Mouse (Mus musculus) CH12.LX (cell line): ENCODE measurements at regions not wholly inside any gene's neighbourhood (a gene's known extent, or its start where the extent isn't known, plus 50 kb on each side); places are given as distances from the start of the nearest gene placed in this dataset.

Source experiments
- DNase-seq: peaks from one replicate; pipeline ENCODE4 v3.0.0-alpha.2; 2013; ENCODE audit errors: extremely low read depth
- H3K27ac ChIP-seq: 2 replicates; pipeline ENCODE4 v1.5.1; 2012; ENCODE audit warnings: low read depth, mild to moderate bottlenecking, control low read depth, moderate library complexity; ENCODE audit not compliant: insufficient read depth
- H3K27me3 ChIP-seq: replicated peaks from 2 replicates; pipeline ENCODE3; 2012; ENCODE audit warnings: inconsistent platforms
- H3K36me3 ChIP-seq, 2 experiments: replicated peaks in 1 of 2; 2 replicates each; pipeline versions ENCODE3 to v1.6.1; 2012; ENCODE audit warnings: inconsistent platforms in 1 of 2, low read length in 1 of 2, mild to moderate bottlenecking in 1 of 2, mixed read lengths in 1 of 2, moderate library complexity in 1 of 2; ENCODE audit not compliant: control insufficient read depth in 1 of 2, insufficient read depth in 1 of 2
- H3K4me1 ChIP-seq, 2 experiments: 2 replicates each; pipeline ENCODE4 v1.6.1; 2012; ENCODE audit warnings: inconsistent platforms in 1 of 2, moderate library complexity in 1 of 2; ENCODE audit not compliant: insufficient read depth in 2 of 2, control insufficient read depth in 1 of 2
- H3K4me2 ChIP-seq: 2 replicates; pipeline ENCODE4 v1.6.1; 2012; ENCODE audit warnings: low read depth, mild to moderate bottlenecking, control low read depth; ENCODE audit not compliant: poor library complexity, insufficient read depth, severe bottlenecking
- H3K4me3 ChIP-seq, 3 experiments: fragments of 150-350 bp in 1 of 3; sonication (generic) in 1 of 3; replicated peaks in 1 of 3; 2 replicates each; pipeline versions ENCODE3 to v1.5.1; 2011 to 2012; ENCODE audit warnings: low read depth in 2 of 3, low read length in 2 of 3, mild to moderate bottlenecking in 2 of 3, moderate library complexity in 2 of 3, control low read depth in 1 of 3, improper control_type of control experiment in 1 of 3, inconsistent platforms in 1 of 3, mixed read lengths in 1 of 3; ENCODE audit not compliant: poor library complexity in 1 of 3
- H3K79me2 ChIP-seq: replicated peaks from 2 replicates; pipeline ENCODE4 v1.6.1; 2012; ENCODE audit warnings: mild to moderate bottlenecking, moderate library complexity; ENCODE audit not compliant: control insufficient read depth, poor library complexity, insufficient read depth, severe bottlenecking; ENCODE audit errors: extremely low read depth
- H3K9ac ChIP-seq: 2 replicates; pipeline ENCODE4 v1.6.1; 2012; ENCODE audit warnings: low read depth, mild to moderate bottlenecking, control low read depth, moderate library complexity; ENCODE audit not compliant: insufficient read depth
- H3K9me3 ChIP-seq: replicated peaks from 2 replicates; pipeline ENCODE3; 2012; ENCODE audit warnings: low read length, inconsistent platforms, mixed read lengths
- BHLHE40 ChIP-seq: IDR thresholded peaks from 2 replicates; pipeline ENCODE4 v1.6.1; 2011; ENCODE audit warnings: mild to moderate bottlenecking, low read depth, low read length, improper control_type of control experiment
- CHD1 ChIP-seq: IDR thresholded peaks from 2 replicates; pipeline ENCODE4 v1.6.1; 2012; ENCODE audit warnings: low read depth, low read length, improper control_type of control experiment, inconsistent platforms
- CTCF ChIP-seq, 2 experiments: IDR thresholded peaks in 1 of 2; conservative IDR thresholded peaks in 1 of 2; 2 replicates each; pipeline ENCODE4 v1.5.1; 2011 to 2012; ENCODE audit warnings: low read depth in 2 of 2, low read length in 2 of 2, improper control_type of control experiment in 1 of 2, inconsistent platforms in 1 of 2, mild to moderate bottlenecking in 1 of 2, moderate library complexity in 1 of 2
- E2F4 ChIP-seq: IDR thresholded peaks from 2 replicates; pipeline ENCODE4 v1.6.1; 2011; ENCODE audit warnings: low read depth, low read length, improper control_type of control experiment; ENCODE audit not compliant: insufficient replicate concordance
- ELF1 ChIP-seq: IDR thresholded peaks from 2 replicates; pipeline ENCODE4 v1.6.1; 2014; ENCODE audit warnings: low read depth, mild to moderate bottlenecking, inconsistent platforms, low read length, improper control_type of control experiment
- EP300 ChIP-seq: IDR thresholded peaks from 2 replicates; pipeline ENCODE4 v1.6.1; 2011; ENCODE audit warnings: low read length, improper control_type of control experiment
- GABPA ChIP-seq: IDR thresholded peaks from 2 replicates; pipeline ENCODE4 v1.6.1; 2012; ENCODE audit warnings: low read depth, low read length, improper control_type of control experiment, inconsistent platforms; ENCODE audit not compliant: insufficient replicate concordance
- IRF4 ChIP-seq: IDR thresholded peaks from 2 replicates; pipeline ENCODE4 v1.6.1; 2014; ENCODE audit warnings: low read depth, mild to moderate bottlenecking, inconsistent platforms, low read length, improper control_type of control experiment
- JUND ChIP-seq: conservative IDR thresholded peaks from 2 replicates; pipeline ENCODE4 v1.6.1; 2011; ENCODE audit warnings: low read depth, low read length, improper control_type of control experiment
- MAX ChIP-seq: IDR thresholded peaks from 2 replicates; pipeline ENCODE4 v1.6.1; 2011; ENCODE audit warnings: low read length, improper control_type of control experiment
- MAZ ChIP-seq: IDR thresholded peaks from 2 replicates; pipeline ENCODE4 v1.6.1; 2012; ENCODE audit warnings: low read depth, mild to moderate bottlenecking, inconsistent platforms, low read length, improper control_type of control experiment, moderate library complexity
- NELFE ChIP-seq: IDR thresholded peaks from 2 replicates; pipeline ENCODE4 v1.6.1; 2011; ENCODE audit warnings: low read depth, low read length, improper control_type of control experiment
- PAX5 ChIP-seq: IDR thresholded peaks from 2 replicates; pipeline ENCODE4 v1.6.1; 2012; ENCODE audit warnings: low read length, inconsistent platforms, mixed read lengths
- POLR2AphosphoS2 ChIP-seq: IDR thresholded peaks from 2 replicates; pipeline ENCODE4 v1.6.1; 2011; ENCODE audit warnings: low read depth, low read length, improper control_type of control experiment
- RCOR1 ChIP-seq: conservative IDR thresholded peaks from 2 replicates; pipeline ENCODE4 v1.6.1; 2012; ENCODE audit warnings: low read depth, mild to moderate bottlenecking, inconsistent platforms, low read length, improper control_type of control experiment
- TBP ChIP-seq: conservative IDR thresholded peaks from 2 replicates; pipeline ENCODE4 v1.6.1; 2011; ENCODE audit warnings: low read depth, low read length, improper control_type of control experiment
- TCF12 ChIP-seq: IDR thresholded peaks from 2 replicates; pipeline ENCODE4 v1.6.1; 2014; ENCODE audit warnings: low read depth, mild to moderate bottlenecking, inconsistent platforms, low read length, improper control_type of control experiment
- USF2 ChIP-seq: conservative IDR thresholded peaks from 2 replicates; pipeline ENCODE4 v1.6.1; 2011; ENCODE audit warnings: low read depth, low read length, improper control_type of control experiment
- ZNF384 ChIP-seq: IDR thresholded peaks from 2 replicates; pipeline ENCODE4 v1.6.1; 2012; ENCODE audit warnings: low read depth, low read length, improper control_type of control experiment, inconsistent platforms
- dilution Hi-C: fragments of 300-500 bp; cut with MboI; formaldehyde crosslinking; loops from 2 replicates; pipeline ENCODE4 v1.14.3; 2020; ENCODE audit warnings: low sequenced_read_pairs; ENCODE audit not compliant: extremely low pct_unique_long_range_greater_than_20kb, extremely low pct_ligation_motif_present
- in situ Hi-C: fragments of 300-500 bp; cut with MboI; formaldehyde crosslinking; loops from 3 replicates; pipeline ENCODE4 v1.14.3; 2019; ENCODE audit warnings: low sequenced_read_pairs, low pct_ligation_motif_present, low pct_unique_long_range_greater_than_20kb, mixed read lengths

DNA sequence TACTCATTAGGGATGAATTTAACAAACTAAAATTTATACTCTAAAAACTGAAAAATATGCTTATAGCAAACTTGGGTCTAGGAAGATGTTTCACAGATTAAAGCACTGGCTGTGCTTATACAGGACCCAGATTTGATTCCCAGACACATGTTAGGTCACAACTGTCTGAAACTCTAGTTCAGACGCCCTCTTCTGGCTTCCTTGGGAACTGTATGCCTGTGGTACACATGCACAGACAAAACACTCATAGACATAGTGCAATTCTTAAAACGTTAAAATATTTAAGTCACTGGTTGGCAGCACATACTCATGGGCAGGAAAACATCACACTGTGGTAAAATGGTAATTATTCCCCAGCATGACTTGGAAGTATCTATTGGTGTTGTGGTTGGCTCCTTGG, 63.8 kb upstream of the Ercc6l2 start:
- no peaks in the 10 kb centered on the region for H3K79me2 ChIP-seq
- dilution Hi-C loops (no loop called here), in situ Hi-C loops (no loop called here)
- H3K9me3 ChIP-seq = peaks cover 5% of the 10 kb centered on the region
- no peak overlapping the region for H3K4me3 ChIP-seq
- H3K36me3 ChIP-seq = no peaks in the 10 kb centered on the region
- H3K9ac ChIP-seq = no peak overlapping the region
- peaks cover 4 to 11% of the 10 kb centered on the region in 2 experiments; a peak in 3 of 4 replicates for H3K4me1 ChIP-seq
- no peaks in the 10 kb centered on the region for H3K27me3 ChIP-seq
- no peak for DNase-seq
- TF ChIP-seq EP300 (no peak), RCOR1 (no peak), POLR2AphosphoS2 (no peak), NELFE (no peak), IRF4 (no peak), ELF1 (no peak), TBP (no peak), GABPA (no peak), PAX5 (no peak), MAZ (no peak), CTCF (conservative IDR thresholded peaks at IDR 0.05 in 1 of 2, IDR thresholded peaks at IDR 0.05 in 1 of 2; ENCODE audit: low read depth in 2 of 2, low read length in 2 of 2) (no peak; a peak in 1 of 4 replicates)
- no peak overlapping the region for H3K27ac ChIP-seq
- no peak overlapping the region for H3K4me2 ChIP-seq

DNA sequence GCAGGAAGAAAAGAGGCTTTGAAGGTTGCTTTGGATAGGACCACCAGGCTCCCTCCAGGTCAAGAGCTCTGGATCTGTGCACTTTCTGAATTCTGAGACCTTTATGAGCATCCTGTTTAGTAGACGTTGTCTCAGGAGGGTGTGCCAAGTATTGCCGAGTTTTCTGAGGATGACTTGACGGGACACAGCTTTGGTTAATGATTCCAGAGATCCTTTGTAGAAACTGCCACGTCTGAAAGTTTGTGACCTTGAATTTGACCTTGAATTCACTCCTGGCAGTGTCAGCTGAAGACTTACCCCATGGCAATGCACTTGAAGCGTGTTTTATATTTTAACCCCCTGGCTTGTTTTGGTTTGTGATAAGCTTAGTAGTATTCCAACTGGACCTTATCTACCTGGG, 58.0 kb upstream of the Ercc6l2 start:
- dilution Hi-C loops = no loop called here
- Histone ChIP-seq H3K4me1 (peaks cover 0 to 10% of the 10 kb centered on the region in 2 experiments; a peak in 2 of 4 replicates), H3K79me2 (no peaks in the 10 kb centered on the region), H3K4me3 (no peak overlapping the region), H3K36me3 (no peaks in the 10 kb centered on the region), H3K9me3 (no peaks in the 10 kb centered on the region), H3K27me3 (no peaks in the 10 kb centered on the region), H3K9ac (no peak overlapping the region)
- in situ Hi-C loops = no loop called here
- TF ChIP-seq TCF12 (no peak), USF2 (no peak), JUND (no peak), BHLHE40 (no peak), POLR2AphosphoS2 (no peak), E2F4 (no peak), CTCF (conservative IDR thresholded peaks at IDR 0.05 in 1 of 2, IDR thresholded peaks at IDR 0.05 in 1 of 2; ENCODE audit: low read depth in 2 of 2, low read length in 2 of 2) (no peak), ZNF384 (no peak), MAX (no peak), CHD1 (no peak)
- TF ChIP-seq, all 38 proteins: peak for 0
- no peak for DNase-seq
- H3K27ac ChIP-seq = no peak overlapping the region
- H3K4me2 ChIP-seq = no peak overlapping the region
